7 mouse cellular contexts compared by ENCODE assay signal in genomic region chr2:119897090-119897732, GRCm38 (mm10). TPM values are rescaled to one million over a fixed set of nuclear protein-coding genes. Genes with fewer than 3 reads are reported as not detected.
DNase-seq lines count a peak whose midpoint lies in the region; ATAC-seq lines count a peak whose summit lies in the region.

Gene Mga (plus strand): TSS chr2:119897228.

- H3K27ac ChIP-seq in embryonic facial prominence, embryonic 12.5 days: peak within 1 kb of the TSS; percentile 84
- peak within 1 kb of the TSS; percentile 43 for H3K27ac ChIP-seq in limb, embryonic 11.5 days (replicated peaks; ENCODE audit: low read depth, low read length)
- peak within 1 kb of the TSS; percentile 87 for H3K27ac ChIP-seq in midbrain, embryonic 14.5 days (replicated peaks; ENCODE audit: low read depth, low read length)

- H3K4me2 ChIP-seq in embryonic facial prominence, embryonic 12.5 days (replicated peaks): peak within 1 kb of the TSS; percentile 79
- H3K4me2 ChIP-seq in limb, embryonic 11.5 days (ENCODE audit: low read depth, severe bottlenecking): peak within 1 kb of the TSS; percentile 91
- peak within 1 kb of the TSS; percentile 98 for H3K4me2 ChIP-seq in midbrain, embryonic 14.5 days (ENCODE audit: low read length)

- WGBS in embryonic facial prominence, embryonic 12.5 days: under 1% methylated on average over 58 of the region's 58 CpGs
- under 1% methylated on average over 58 of the region's 58 CpGs for WGBS in limb, embryonic 11.5 days
- under 1% methylated on average over 58 of the region's 58 CpGs for WGBS in midbrain, embryonic 14.5 days

- no peaks in the 10 kb centered on the region for H3K27me3 ChIP-seq in embryonic facial prominence, embryonic 12.5 days
- H3K27me3 ChIP-seq in limb, embryonic 11.5 days (ENCODE audit: control insufficient read depth, insufficient read depth, low read length): no peaks in the 10 kb centered on the region
- H3K27me3 ChIP-seq in midbrain, embryonic 14.5 days (ENCODE audit: control insufficient read depth, insufficient read depth, low read length): no peaks in the 10 kb centered on the region

- H3K4me1 ChIP-seq in embryonic facial prominence, embryonic 12.5 days: peaks cover 9% of the 10 kb centered on the region
- H3K4me1 ChIP-seq in limb, embryonic 11.5 days (ENCODE audit: control insufficient read depth, insufficient read depth, low read length): peaks cover 8% of the 10 kb centered on the region
- H3K4me1 ChIP-seq in midbrain, embryonic 14.5 days (ENCODE audit: control insufficient read depth, insufficient read depth, low read length): peaks cover 14% of the 10 kb centered on the region

- ATAC-seq in embryonic facial prominence, embryonic 12.5 days (ENCODE audit: insufficient number of reproducible peaks, insufficient read depth, low FRiP score, low TSS enrichment): peak; percentile 96
- peak; percentile 96 for ATAC-seq in limb, embryonic 11.5 days (ENCODE audit: insufficient number of reproducible peaks, low FRiP score, low TSS enrichment, low read depth)
- ATAC-seq in midbrain, embryonic 14.5 days (ENCODE audit: low FRiP score, low TSS enrichment): peak; percentile 97

- DNase-seq in adrenal gland, postnatal 25 days: peak; percentile 94
- DNase-seq in heart, adult 11 months: peak; percentile 100
- peak; percentile 92 for DNase-seq in kidney, adult 18-20 months
- DNase-seq in limb, embryonic 11.5 days (ENCODE audit: low spot score): peak; percentile 97
- peak; percentile 100 for DNase-seq in midbrain, embryonic 14.5 days
- DNase-seq in spleen, adult 18-20 months: peak; percentile 93

- peak within 1 kb of the TSS; percentile 49 for H3K4me3 ChIP-seq in embryonic facial prominence, embryonic 12.5 days
- H3K4me3 ChIP-seq in limb, embryonic 11.5 days (ENCODE audit: low read depth, low read length): peak within 1 kb of the TSS; percentile 39
- H3K4me3 ChIP-seq in midbrain, embryonic 14.5 days (replicated peaks; ENCODE audit: low read depth, low read length): peak within 1 kb of the TSS; percentile 61

- H3K9ac ChIP-seq in embryonic facial prominence, embryonic 12.5 days: peak within 1 kb of the TSS; percentile 45
- H3K9ac ChIP-seq in limb, embryonic 11.5 days (ENCODE audit: low read length): peak within 1 kb of the TSS; percentile 61
- peak within 1 kb of the TSS; percentile 57 for H3K9ac ChIP-seq in midbrain, embryonic 14.5 days (replicated peaks; ENCODE audit: low read length)

- no peaks in the 10 kb centered on the region for H3K9me3 ChIP-seq in embryonic facial prominence, embryonic 12.5 days
- no peaks in the 10 kb centered on the region for H3K9me3 ChIP-seq in limb, embryonic 11.5 days (ENCODE audit: control insufficient read depth, low read length)
- no peaks in the 10 kb centered on the region for H3K9me3 ChIP-seq in midbrain, embryonic 14.5 days (ENCODE audit: control insufficient read depth, low read length)

- no peaks in the 10 kb centered on the region for H3K36me3 ChIP-seq in embryonic facial prominence, embryonic 12.5 days
- no peaks in the 10 kb centered on the region for H3K36me3 ChIP-seq in limb, embryonic 11.5 days (ENCODE audit: control insufficient read depth, insufficient read depth, low read length)
- H3K36me3 ChIP-seq in midbrain, embryonic 14.5 days (ENCODE audit: control insufficient read depth, insufficient read depth, low read length): no peaks in the 10 kb centered on the region

RNA-seq across cellular contexts. Expression of gene Mga, which starts in this region (rescaled TPM):
- 57.8 and 66.8 TPM in 2 replicates for total RNA-seq in adrenal gland, postnatal 25 days (2021)
- 40.5 and 40.9 TPM in 2 replicates for polyA plus RNA-seq in embryonic facial prominence, embryonic 12.5 days (2016; fragmentation: Nextera tagmentation; extraction: Ambion mirVana)
- polyA plus RNA-seq in limb, embryonic 11.5 days (2014; fragmentation: Nextera tagmentation; extraction: Ambion mirVana): 33.1 and 36.0 TPM in 2 replicates
- 35.8 and 42.8 TPM in 2 replicates for polyA plus RNA-seq in midbrain, embryonic 14.5 days (2014; fragmentation: Nextera tagmentation; extraction: Ambion mirVana)

Comparison
In these comparisons a context has a peak if more than half of its experiments do, and no peak if none do; other contexts are left out.
1. Peak in every context shown above with its lines: DNase-seq, ATAC-seq, H3K4me3 ChIP-seq and H3K27ac ChIP-seq.